Mouse (Mus musculus) lung, adult 2 months (tissue): ENCODE results near the gene Cenpt. TPM values are rescaled to one million over a fixed set of nuclear protein-coding genes. Genes with fewer than 3 reads are reported as not detected.

Source experiments
- DNase-seq: peaks from one replicate; pipeline ENCODE4 v3.0.0; 2022
- H3K4me1 ChIP-seq: fragments of 200-500 bp; 2 replicates; pipeline ENCODE4 v1.6.1; 2011; ENCODE audit warnings: low read length; ENCODE audit not compliant: control insufficient read depth, insufficient read depth
- H3K4me3 ChIP-seq: fragments of 200-500 bp; replicated peaks from 2 replicates; pipeline ENCODE3; 2011; ENCODE audit warnings: low read depth, mild to moderate bottlenecking, control low read depth, low read length; ENCODE audit errors: extremely low read depth
- CTCF ChIP-seq: fragments of 200-500 bp; IDR thresholded peaks from 2 replicates; pipeline ENCODE4 v1.5.1; 2011; ENCODE audit warnings: mild to moderate bottlenecking, low read length, control low read depth; ENCODE audit not compliant: insufficient read depth
- POLR2A ChIP-seq: fragments of 200-500 bp; IDR thresholded peaks from 2 replicates; pipeline ENCODE4 v1.6.1; 2011; ENCODE audit warnings: low read depth, mild to moderate bottlenecking, control low read depth, low read length, borderline replicate concordance; ENCODE audit errors: extremely low read depth
- WGBS: fragments of 180-500 bp; shearing (Covaris S2); methylation state at CpG from one replicate; pipeline ENCODE4 v1.1.7; 2018; 5-methylcytosine and 5-hydroxymethylcytosine counted together
- polyA plus RNA-seq: library from polyadenylated mRNA; depleted of rRNA; stranded (reverse); fragments of >200 nt; gene quantifications from 2 replicates; pipeline ENCODE4 v1.2.3, GENCODE M21; 2012; rRNA removed

The Cenpt gene
- polyA plus RNA-seq: 12.0 and 17.4 TPM in 2 replicates

GRCm38 (mm10) chr8:105853178-105853577, at the start of gene Cenpt:
Gene Cenpt (minus strand): TSS chr8:105853278.
- 85% methylated on average over 3 of the region's 3 CpGs for WGBS
- no peak within 1 kb of the TSS for H3K4me3 ChIP-seq
- DNase-seq: no peak
- TF ChIP-seq POLR2A (no peak), CTCF (no peak)
- H3K4me1 ChIP-seq: peaks cover 13% of the 10 kb centered on the region

GRCm38 (mm10) chr8:105900941-105901616, 48.0 kb upstream of the Cenpt start:
- no peak for TF ChIP-seq POLR2A
- no peak for TF ChIP-seq CTCF
- Histone ChIP-seq H3K4me3 (peak overlapping the region; percentile 81), H3K4me1 (peaks cover 4% of the 10 kb centered on the region; the same call in 1 of the 2 replicates)
- 23% methylated on average over 16 of the region's 16 CpGs for WGBS
- no peak for DNase-seq

- TF ChIP-seq POLR2A (peak; percentile 51; the same call in 1 of the 2 replicates), CTCF (no peak)
Observed at GRCm38 (mm10) chr8:105900180-105900940, 47.3 kb upstream of the Cenpt start, which contains the start of gene Pskh1. Gene Pskh1 (plus strand): TSS chr8:105900441.

GRCm38 (mm10) chr8:105897801-105898480, 44.9 kb upstream of the Cenpt start:
- TF ChIP-seq CTCF (no peak), POLR2A (no peak)
- peaks cover 4% of the 10 kb centered on the region; the same call in 1 of the 2 replicates for H3K4me1 ChIP-seq
- no peak for DNase-seq
- no peak overlapping the region for H3K4me3 ChIP-seq
- 76% methylated on average over 9 of the region's 9 CpGs for WGBS

More at GRCm38 (mm10) chr8:105900180-105900940, 47.3 kb upstream of the Cenpt start, which contains the start of gene Pskh1:
- under 1% methylated on average over 68 of the region's 68 CpGs for WGBS
- peak within 1 kb of the TSS; percentile 81 for H3K4me3 ChIP-seq
- peaks cover 4% of the 10 kb centered on the region; the same call in 1 of the 2 replicates for H3K4me1 ChIP-seq
- DNase-seq: peak; percentile 96

- Histone ChIP-seq H3K4me3 (no peak within 1 kb of the TSS), H3K4me1 (no peaks in the 10 kb centered on the region)
- DNase-seq: peak; percentile 27
- TF ChIP-seq POLR2A: no peak
- no peak for TF ChIP-seq CTCF
- WGBS: 19% methylated on average over 11 of the region's 11 CpGs
Observed at GRCm38 (mm10) chr8:105893339-105893738, 40.3 kb upstream of the Cenpt start, which contains the start of gene Nrn1l. Gene Nrn1l (plus strand): TSS chr8:105893567.

- peak; percentile 55 for TF ChIP-seq CTCF
- no peak for TF ChIP-seq POLR2A
- DNase-seq: peak; percentile 21
- Histone ChIP-seq H3K4me3 (no peak overlapping the region), H3K4me1 (no peaks in the 10 kb centered on the region)
- 91% methylated on average over 6 of the region's 6 CpGs for WGBS
Observed at GRCm38 (mm10) chr8:105892432-105892831, 39.4 kb upstream of the Cenpt start.

- Histone ChIP-seq H3K4me1 (no peaks in the 10 kb centered on the region), H3K4me3 (no peak overlapping the region)
- TF ChIP-seq CTCF: no peak
- TF ChIP-seq POLR2A: no peak
- 90% methylated on average over 6 of the region's 6 CpGs for WGBS
- no peak for DNase-seq
Observed at GRCm38 (mm10) chr8:105890870-105891269, 37.8 kb upstream of the Cenpt start.

- no peak for DNase-seq
- Histone ChIP-seq H3K4me1 (no peaks in the 10 kb centered on the region), H3K4me3 (no peak overlapping the region)
- TF ChIP-seq CTCF (no peak), POLR2A (no peak)
- WGBS: 94% methylated on average over 12 of the region's 12 CpGs
Observed at GRCm38 (mm10) chr8:105889756-105890465, 36.8 kb upstream of the Cenpt start.
